Mouse (Mus musculus) lung, adult 2 months (tissue): ENCODE measurements around the gene Cby1.

Experiments used
- CTCF ChIP-seq: fragments of 200-500 bp; IDR thresholded peaks from 2 replicates; pipeline ENCODE4 v1.5.1; 2011; ENCODE audit warnings: mild to moderate bottlenecking, low read length, control low read depth; ENCODE audit not compliant: insufficient read depth
- POLR2A ChIP-seq: fragments of 200-500 bp; IDR thresholded peaks from 2 replicates; pipeline ENCODE4 v1.6.1; 2011; ENCODE audit warnings: low read depth, mild to moderate bottlenecking, control low read depth, low read length, borderline replicate concordance; ENCODE audit errors: extremely low read depth

GRCm38 (mm10) chr15:79658531-79659375 lies at the start of gene Cby1, which contains the start of gene Fam227a:
- TF ChIP-seq CTCF (no peak), POLR2A (peak; percentile 74; the same call in 1 of the 2 replicates)
